21 mouse cellular contexts compared by ENCODE assay signal in the genomic region with DNA sequence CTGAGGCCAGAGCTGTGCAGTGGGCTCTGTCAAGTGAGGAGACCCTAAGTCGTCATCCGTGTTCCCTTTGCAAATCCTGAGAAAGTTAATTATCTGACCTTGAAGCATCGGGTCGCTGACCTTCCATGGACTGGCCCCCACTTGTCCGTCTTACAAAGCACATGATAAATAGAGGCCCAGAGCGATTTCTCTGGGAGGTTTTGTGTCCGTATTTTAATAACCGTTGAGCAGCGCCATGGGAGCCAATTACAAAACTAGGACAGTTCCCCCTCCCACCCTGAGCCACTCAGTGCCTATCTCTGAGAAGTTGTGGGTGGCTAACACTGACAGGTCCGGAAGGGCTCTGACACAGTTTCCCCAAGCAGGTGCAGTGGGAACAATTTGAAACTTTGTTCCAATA. TPM values are rescaled to one million over a fixed set of nuclear protein-coding genes. Genes with fewer than 3 reads are reported as not detected.
A peak's percentile ranks its signal among the peaks of the same experiment; 100 is the strongest.
DNase-seq lines count a peak whose midpoint lies in the region; ATAC-seq lines count a peak whose summit lies in the region.
"Had no signal": no experiment of that assay in that cellular context is flagged by ENCODE, and none has a peak within 500 bp of the region (broad histone marks: within the 10 kb centered on the region; RNA-seq: fewer than 3 reads in every experiment).

No protein-coding gene starts in this region.

- WGBS in embryonic facial prominence, embryonic 14.5 days, result 71% methylated on average over 10 of the region's 10 CpGs
- 74% methylated on average over 10 of the region's 10 CpGs for WGBS in embryonic facial prominence, embryonic 10.5 days
- 48% methylated on average over 10 of the region's 10 CpGs for WGBS in hindbrain, embryonic 16.5 days

- H3K27me3 ChIP-seq in embryonic facial prominence, embryonic 14.5 days (replicated peaks; ENCODE audit: control insufficient read depth, insufficient read depth, low read length), result no peaks in the 10 kb centered on the region
- 0 out of 2 replicates have a peak, but pooled peaks cover 3% of the 10 kb centered on the region for H3K27me3 ChIP-seq in embryonic facial prominence, embryonic 10.5 days (replicated peaks; ENCODE audit: low read depth, poor library complexity, severe bottlenecking)
- no peaks in the 10 kb centered on the region for H3K27me3 ChIP-seq in hindbrain, embryonic 16.5 days (replicated peaks; ENCODE audit: control insufficient read depth, insufficient read depth, low read length)
- H3K27me3 ChIP-seq: forebrain, embryonic 15.5 days had no signal

- no peak overlapping the region for H3K9ac ChIP-seq in embryonic facial prominence, embryonic 14.5 days (ENCODE audit: low read depth, low read length)
- H3K9ac ChIP-seq in hindbrain, embryonic 16.5 days (ENCODE audit: low read depth, low read length), result no peak overlapping the region
- H3K9ac ChIP-seq: embryonic facial prominence, embryonic 13.5 days; forebrain, embryonic 13.5 days; forebrain, embryonic 15.5 days; forebrain, postnatal 0 days had no signal

- H3K9me3 ChIP-seq in embryonic facial prominence, embryonic 14.5 days (ENCODE audit: control insufficient read depth, low read length), result no peaks in the 10 kb centered on the region
- no peaks in the 10 kb centered on the region for H3K9me3 ChIP-seq in embryonic facial prominence, embryonic 10.5 days
- no peaks in the 10 kb centered on the region for H3K9me3 ChIP-seq in hindbrain, embryonic 16.5 days (ENCODE audit: control insufficient read depth, low read length)
- H3K9me3 ChIP-seq: embryonic facial prominence, embryonic 13.5 days; forebrain, embryonic 13.5 days; forebrain, embryonic 15.5 days had no signal

- peak; percentile 6 for DNase-seq in embryonic facial prominence, embryonic 14.5 days (ENCODE audit: low spot score)
- DNase-seq in embryonic facial prominence, embryonic 10.5 days (ENCODE audit: low spot score), result no peak
- DNase-seq in brain, adult 2 months (ENCODE audit: low read depth, low spot score), result peak; percentile 25
- DNase-seq in retina, postnatal 1 day, result peak; percentile 70
- DNase-seq: adrenal gland, adult 8-10 months; adrenal gland, postnatal 36 days; B cell, adult 2 months; cerebellum, adult 11 months; cerebellum, adult 18-20 months; cerebellum, adult 8-10 months; cerebellum, adult 9-11 months; cerebellum, postnatal 25 days; forebrain, postnatal 0 days had no signal

- no peak for ATAC-seq in embryonic facial prominence, embryonic 14.5 days (ENCODE audit: low read depth)
- ATAC-seq in hindbrain, embryonic 16.5 days, result no peak
- ATAC-seq: activated CD4-positive, CD25-positive, alpha-beta regulatory T cell, adult 4 months; CD4-positive, CD25-positive, alpha-beta regulatory T cell, adult 4 months; forebrain, embryonic 13.5 days; forebrain, embryonic 15.5 days; forebrain, postnatal 0 days; Patski had no signal

- no peak overlapping the region for H3K4me3 ChIP-seq in embryonic facial prominence, embryonic 14.5 days (ENCODE audit: low read depth, low read length)
- H3K4me3 ChIP-seq in embryonic facial prominence, embryonic 10.5 days, result no peak overlapping the region
- no peak overlapping the region for H3K4me3 ChIP-seq in hindbrain, embryonic 16.5 days (ENCODE audit: low read length)
- H3K4me3 ChIP-seq: embryonic facial prominence, embryonic 13.5 days; forebrain, embryonic 13.5 days; forebrain, embryonic 15.5 days had no signal

- no peaks in the 10 kb centered on the region for H3K36me3 ChIP-seq in embryonic facial prominence, embryonic 14.5 days (ENCODE audit: control insufficient read depth, insufficient read depth, low read length)
- no peaks in the 10 kb centered on the region for H3K36me3 ChIP-seq in embryonic facial prominence, embryonic 10.5 days (replicated peaks)
- no peaks in the 10 kb centered on the region for H3K36me3 ChIP-seq in hindbrain, embryonic 16.5 days (ENCODE audit: control insufficient read depth, insufficient read depth, low read length)
- H3K36me3 ChIP-seq: embryonic facial prominence, embryonic 13.5 days; forebrain, embryonic 15.5 days; G1E had no signal

- no peak overlapping the region for H3K4me2 ChIP-seq in embryonic facial prominence, embryonic 14.5 days (ENCODE audit: low read depth, low read length)
- no peak overlapping the region for H3K4me2 ChIP-seq in hindbrain, embryonic 16.5 days (ENCODE audit: low read length)
- H3K4me2 ChIP-seq: embryonic facial prominence, embryonic 13.5 days; forebrain, embryonic 13.5 days; forebrain, embryonic 15.5 days had no signal

- no peak overlapping the region for H3K27ac ChIP-seq in embryonic facial prominence, embryonic 14.5 days (replicated peaks; ENCODE audit: low read depth, low read length)
- no peak overlapping the region for H3K27ac ChIP-seq in embryonic facial prominence, embryonic 10.5 days (replicated peaks)
- H3K27ac ChIP-seq in hindbrain, embryonic 16.5 days (ENCODE audit: low read depth, low read length), result no peak overlapping the region
- H3K27ac ChIP-seq: embryonic facial prominence, embryonic 13.5 days; forebrain, embryonic 13.5 days; forebrain, embryonic 15.5 days had no signal

- no peaks in the 10 kb centered on the region for H3K4me1 ChIP-seq in embryonic facial prominence, embryonic 14.5 days (ENCODE audit: control insufficient read depth, insufficient read depth, low read length)
- no peaks in the 10 kb centered on the region; the same call in 1 of the 2 replicates for H3K4me1 ChIP-seq in embryonic facial prominence, embryonic 10.5 days
- no peaks in the 10 kb centered on the region for H3K4me1 ChIP-seq in hindbrain, embryonic 16.5 days (ENCODE audit: control insufficient read depth, insufficient read depth, low read depth, low read length)
- H3K4me1 ChIP-seq: embryonic facial prominence, embryonic 13.5 days; forebrain, embryonic 13.5 days; forebrain, embryonic 15.5 days had no signal

RNA-seq across cellular contexts. Expression of a gene that starts 32.5 kb away (rescaled TPM):
- 1.4 and 1.7 TPM in 2 replicates for polyA plus RNA-seq in embryonic facial prominence, embryonic 14.5 days (2014; fragmentation: Nextera tagmentation; extraction: Ambion mirVana)
- polyA plus RNA-seq in embryonic facial prominence, embryonic 10.5 days (2016; fragmentation: Nextera tagmentation; extraction: Ambion mirVana), result 0.92 and 1.1 TPM in 2 replicates
- polyA plus RNA-seq in hindbrain, embryonic 16.5 days (2015; fragmentation: Nextera tagmentation; extraction: Ambion mirVana), result 36.5 and 42.3 TPM in 2 replicates
- polyA plus RNA-seq: G1E had no signal

RNA-seq across cellular contexts. Expression of a gene that starts 56.1 kb away (rescaled TPM):
- 0.45 and 0.70 TPM in 2 replicates for polyA plus RNA-seq in embryonic facial prominence, embryonic 14.5 days (2014; fragmentation: Nextera tagmentation; extraction: Ambion mirVana)
- polyA plus RNA-seq in embryonic facial prominence, embryonic 10.5 days (2016; fragmentation: Nextera tagmentation; extraction: Ambion mirVana), result 0.20 and 0.42 TPM in 2 replicates
- 109 and 136 TPM in 2 replicates for polyA plus RNA-seq in hindbrain, embryonic 16.5 days (2015; fragmentation: Nextera tagmentation; extraction: Ambion mirVana)
- polyA plus RNA-seq: activated CD4-positive, CD25-positive, alpha-beta regulatory T cell, adult 4 months; CD4-positive, CD25-positive, alpha-beta regulatory T cell, adult 4 months; G1E; Patski had no signal

Comparison
In these comparisons a context has a peak if more than half of its experiments do, and no peak if none do; other contexts are left out.
1. RNA of a gene that starts 32.5 kb away (polyA plus RNA-seq): 36.5 to 42.3 TPM in hindbrain, embryonic 16.5 days; 1.4 to 1.7 TPM in embryonic facial prominence, embryonic 14.5 days and 0.92 to 1.1 TPM in embryonic facial prominence, embryonic 10.5 days; every median in the first group is over 10 times any median in the second.
2. RNA of a gene that starts 56.1 kb away (polyA plus RNA-seq): 109 to 136 TPM in hindbrain, embryonic 16.5 days; 0.45 to 0.70 TPM in embryonic facial prominence, embryonic 14.5 days and 0.20 to 0.42 TPM in embryonic facial prominence, embryonic 10.5 days; every median in the first group is over 10 times any median in the second.